Mouse (Mus musculus) brain, adult 2 months (tissue): ENCODE results near the gene Anp32b.

Experiments used
- DNase-seq: peaks from one replicate; pipeline ENCODE4 v3.0.0; 2011; ENCODE audit warnings: low read depth, low spot score

The Anp32b gene

DNA sequence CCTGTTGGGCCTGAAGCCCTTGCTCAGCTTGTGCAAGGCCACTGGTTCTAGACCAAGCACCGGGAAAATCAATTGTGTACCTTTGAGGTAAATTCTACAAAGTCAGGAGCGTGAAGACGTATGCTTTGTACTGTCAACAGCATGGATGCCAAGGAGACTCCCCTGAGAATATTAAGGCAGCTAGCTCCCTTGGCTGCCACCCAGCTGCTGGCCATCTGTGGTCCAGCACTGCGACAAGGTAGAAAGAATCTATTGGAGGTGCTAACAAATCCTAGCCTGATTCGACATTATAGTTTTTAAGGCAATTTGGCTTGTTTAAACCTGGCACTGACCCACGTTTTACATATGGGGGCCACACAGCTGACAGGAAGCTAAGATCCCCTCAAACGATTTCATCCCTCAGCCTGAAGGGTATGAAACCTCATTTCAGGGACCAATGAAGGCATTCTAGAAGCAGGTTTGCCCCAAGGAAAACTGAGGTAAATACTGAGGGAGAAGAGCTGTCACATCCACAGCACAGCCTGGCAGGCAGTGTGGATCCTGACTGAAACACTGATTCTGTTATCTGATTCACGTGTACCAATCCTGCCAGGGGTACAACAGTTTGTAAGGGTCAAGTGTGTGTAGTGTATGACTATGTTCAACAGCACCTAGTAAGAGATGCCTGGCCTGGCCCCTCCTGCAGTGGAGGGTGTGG is 54.8 kb downstream of the Anp32b start:
- DNase-seq = peak; percentile 32

DNA sequence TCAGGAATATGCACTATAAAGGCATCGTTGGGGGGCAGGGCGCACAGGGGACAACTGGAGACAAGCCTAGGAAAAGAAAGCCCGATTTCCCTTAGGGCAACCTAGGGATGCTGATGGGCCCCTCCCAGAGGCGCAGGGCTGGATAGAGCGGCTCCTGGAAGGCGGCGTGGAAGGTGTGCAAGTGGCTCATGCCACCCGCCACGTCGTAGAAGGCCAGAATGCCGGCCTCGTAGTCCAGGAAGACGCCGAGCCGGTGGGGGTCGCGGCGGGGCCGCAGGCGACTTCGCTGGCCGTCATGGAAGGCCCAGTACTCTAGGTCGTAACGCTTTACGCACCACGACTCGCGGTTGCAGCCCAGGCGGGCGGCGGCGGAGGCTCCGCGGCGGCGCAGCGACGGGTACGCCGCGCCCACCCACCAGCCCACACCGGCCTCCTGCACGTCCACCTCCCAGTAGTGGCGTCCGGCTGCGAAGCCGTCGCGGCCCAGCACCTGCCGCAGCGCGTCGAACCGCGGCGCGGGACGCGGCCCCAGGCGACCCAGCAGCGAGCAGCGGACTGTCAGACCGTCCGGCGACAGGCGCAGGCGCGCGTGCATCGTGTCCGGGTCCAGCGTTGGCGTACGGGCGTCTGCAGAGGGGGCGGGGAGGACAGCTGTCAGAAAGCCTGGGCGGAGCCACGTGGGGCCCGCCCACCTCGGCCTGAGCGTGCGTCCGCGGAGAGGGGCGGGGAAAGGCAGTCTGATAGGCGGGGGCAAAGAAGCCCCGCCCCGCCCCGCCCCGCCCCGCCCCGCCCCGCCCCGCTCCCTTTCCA is 56.3 kb downstream of the Anp32b start:
- DNase-seq = peak; percentile 96

DNA sequence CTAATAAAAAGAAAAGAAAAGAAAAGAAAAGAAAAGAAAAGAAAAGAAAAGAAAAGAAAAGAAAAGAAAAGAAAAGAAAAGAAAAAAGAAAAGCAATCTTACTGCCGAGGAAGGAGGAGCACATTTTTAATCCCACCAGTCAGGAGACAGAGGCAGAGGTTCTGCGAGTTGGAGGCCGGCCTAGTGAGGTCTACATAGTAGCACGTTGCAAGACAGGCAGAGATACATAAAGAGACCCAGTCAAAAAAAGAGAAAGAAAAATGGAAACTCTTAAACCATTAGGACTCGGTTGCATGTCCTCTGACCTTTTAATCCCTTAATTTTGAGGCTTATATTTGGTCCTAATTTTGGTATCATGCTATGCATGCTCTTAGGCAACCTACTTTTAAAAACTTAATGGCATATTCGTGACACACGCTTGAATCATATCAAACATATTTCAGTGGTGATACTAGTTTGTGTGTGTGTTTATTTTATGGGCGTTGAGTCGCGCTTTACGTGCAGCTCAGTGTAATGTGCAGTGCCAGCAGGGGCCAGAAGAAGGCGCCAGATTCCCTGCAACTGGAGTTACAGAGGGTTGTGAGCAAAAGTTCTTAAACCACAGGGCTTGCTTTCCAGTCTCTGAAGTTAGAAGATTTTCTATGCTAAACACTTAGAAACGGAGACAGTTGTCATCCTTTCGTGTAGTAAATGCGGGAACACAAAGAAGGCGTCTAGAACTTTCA is 57.2 kb downstream of the Anp32b start:
- peak; percentile 79 for DNase-seq

DNA sequence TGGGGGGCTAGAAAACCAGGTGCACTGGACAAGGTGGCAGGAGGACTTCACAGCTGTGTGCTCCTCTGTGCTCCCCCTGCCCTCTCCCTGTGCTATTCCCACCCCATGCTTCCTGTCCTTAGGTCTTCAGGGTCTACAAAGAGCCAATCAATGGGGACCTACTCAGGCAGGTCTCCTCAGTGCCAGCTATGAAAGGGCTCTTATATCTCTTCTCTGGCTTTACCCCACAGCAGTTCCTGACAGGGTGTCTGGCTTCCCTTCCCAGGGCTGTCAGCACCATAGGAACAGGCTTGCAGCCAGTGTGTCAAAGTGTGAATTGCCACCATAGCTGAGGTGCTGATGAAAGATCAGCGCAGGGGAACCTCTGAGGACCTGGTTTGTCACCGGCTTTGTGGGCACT is 69.8 kb downstream of the Anp32b start:
- DNase-seq = no peak

DNA sequence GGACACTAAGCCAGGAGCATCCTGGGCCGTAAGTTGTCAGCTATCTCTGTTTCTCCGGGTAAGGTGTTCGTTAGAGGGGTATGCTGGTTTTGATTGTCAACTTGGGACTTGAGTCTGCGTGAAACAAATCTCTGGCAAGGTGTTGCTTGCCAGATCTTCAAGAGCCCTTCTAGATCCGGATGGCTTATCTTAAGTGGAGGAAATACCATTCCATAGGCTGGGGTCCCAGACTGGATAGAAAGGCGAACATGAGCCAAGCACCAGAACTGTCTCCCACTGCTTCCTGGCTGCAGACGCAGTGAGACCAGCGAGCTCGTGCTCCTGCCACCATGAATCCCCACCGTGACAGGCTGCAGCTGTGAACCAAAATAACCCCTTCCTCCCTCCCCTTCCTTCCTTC is 70.8 kb downstream of the Anp32b start:
- no peak for DNase-seq
